Mouse (Mus musculus) MEL (cell line): ENCODE data around the gene 1110017D15Rik. TPM values are rescaled to one million over a fixed set of nuclear protein-coding genes. Genes with fewer than 3 reads are reported as not detected.

ENCODE experiments used
- DNase-seq: peaks from one replicate; pipeline ENCODE4 v3.0.0; 2011; ENCODE audit warnings: low read depth, low spot score
- H3K27ac ChIP-seq: 2 replicates; pipeline ENCODE4 v1.5.1; 2012; ENCODE audit warnings: low read depth, mild to moderate bottlenecking, control low read depth, low read length, moderate library complexity; ENCODE audit not compliant: control insufficient read depth
- H3K27me3 ChIP-seq, 2 experiments: fragments of 150-350 bp in 1 of 2; sonication (generic) in 1 of 2; 2 replicates each; pipeline ENCODE4 v1.6.1; 2012; ENCODE audit warnings: low read length in 2 of 2, mild to moderate bottlenecking in 2 of 2, improper control_type of control experiment in 1 of 2, moderate library complexity in 1 of 2; ENCODE audit not compliant: insufficient read depth in 2 of 2, control insufficient read depth in 1 of 2
- H3K36me3 ChIP-seq, 2 experiments: 2 replicates each; pipeline ENCODE4 v1.6.1; 2012 to 2014; ENCODE audit warnings: low read length in 2 of 2, improper control_type of control experiment in 1 of 2, inconsistent platforms in 1 of 2, mild to moderate bottlenecking in 1 of 2; ENCODE audit not compliant: insufficient read depth in 2 of 2, control insufficient read depth in 1 of 2
- H3K4me1 ChIP-seq, 2 experiments: fragments of 150-350 bp in 1 of 2; sonication (generic) in 1 of 2; 2 replicates each; pipeline ENCODE4 v1.6.1; 2012; ENCODE audit warnings: low read length in 2 of 2, improper control_type of control experiment in 1 of 2, mild to moderate bottlenecking in 1 of 2; ENCODE audit not compliant: insufficient read depth in 2 of 2, control insufficient read depth in 1 of 2
- H3K4me3 ChIP-seq, 2 experiments: fragments of 150-350 bp in 1 of 2; sonication (generic) in 1 of 2; 2 replicates each; pipeline ENCODE4 v1.5.1; 2012; ENCODE audit warnings: low read depth in 2 of 2, low read length in 2 of 2, mild to moderate bottlenecking in 2 of 2, moderate library complexity in 2 of 2, control low read depth in 1 of 2, improper control_type of control experiment in 1 of 2; ENCODE audit not compliant: control insufficient read depth in 1 of 2, insufficient read depth in 1 of 2
- H3K79me2 ChIP-seq: 2 replicates; pipeline ENCODE4 v1.6.1; 2012; ENCODE audit warnings: mild to moderate bottlenecking, low read length, moderate library complexity; ENCODE audit not compliant: control insufficient read depth, poor library complexity, insufficient read depth
- H3K9ac ChIP-seq: 2 replicates; pipeline ENCODE4 v1.6.1; 2012; ENCODE audit warnings: low read depth, mild to moderate bottlenecking, control low read depth, low read length, moderate library complexity; ENCODE audit not compliant: control insufficient read depth, poor library complexity, severe bottlenecking
- H3K9me3 ChIP-seq: fragments of 150-350 bp; sonication (generic); replicated peaks from 2 replicates; pipeline ENCODE4 v1.6.1; 2012; ENCODE audit warnings: mild to moderate bottlenecking, low read length, improper control_type of control experiment, moderate library complexity; ENCODE audit not compliant: insufficient read depth
- CHD1 ChIP-seq: IDR thresholded peaks from 2 replicates; pipeline ENCODE4 v1.6.1; 2012; ENCODE audit warnings: low read depth, mild to moderate bottlenecking, inconsistent platforms, low read length, improper control_type of control experiment
- CTCF ChIP-seq, 3 experiments: IDR thresholded peaks in 2 of 3; conservative IDR thresholded peaks in 1 of 3; 2 replicates each; pipeline ENCODE4 v1.5.1; 2011 to 2012; ENCODE audit warnings: low read length in 3 of 3, low read depth in 2 of 3, mild to moderate bottlenecking in 2 of 3, improper control_type of control experiment in 1 of 3, inconsistent platforms in 1 of 3, mixed read lengths in 1 of 3, moderate library complexity in 1 of 3; ENCODE audit not compliant: control insufficient read depth in 1 of 3, insufficient read depth in 1 of 3, poor library complexity in 1 of 3, severe bottlenecking in 1 of 3
- ELF1 ChIP-seq: IDR thresholded peaks from 2 replicates; pipeline ENCODE4 v1.6.1; 2014; ENCODE audit warnings: low read depth, mild to moderate bottlenecking, inconsistent platforms, low read length, improper control_type of control experiment, moderate library complexity
- GABPA ChIP-seq: IDR thresholded peaks from 2 replicates; pipeline ENCODE4 v1.6.1; 2012; ENCODE audit warnings: low read depth, mild to moderate bottlenecking, inconsistent platforms, low read length, improper control_type of control experiment, moderate library complexity
- HCFC1 ChIP-seq: IDR thresholded peaks from 2 replicates; pipeline ENCODE4 v1.6.1; 2012; ENCODE audit warnings: low read depth, mild to moderate bottlenecking, inconsistent platforms, low read length, improper control_type of control experiment, moderate library complexity
- JUND ChIP-seq: IDR thresholded peaks from 2 replicates; pipeline ENCODE4 v1.6.1; 2011; ENCODE audit warnings: low read depth, mild to moderate bottlenecking, improper control_type of control experiment, low read length
- KAT2A ChIP-seq: conservative IDR thresholded peaks from 2 replicates; pipeline ENCODE4 v1.6.1; 2012; ENCODE audit warnings: low read depth, low read length, improper control_type of control experiment, inconsistent platforms
- MAX ChIP-seq: IDR thresholded peaks from 2 replicates; pipeline ENCODE4 v1.6.1; 2011; ENCODE audit warnings: low read length, improper control_type of control experiment
- MAZ ChIP-seq: IDR thresholded peaks from 2 replicates; pipeline ENCODE4 v1.6.1; 2012; ENCODE audit warnings: low read depth, mild to moderate bottlenecking, inconsistent platforms, low read length, improper control_type of control experiment
- MEF2A ChIP-seq: IDR thresholded peaks from 2 replicates; pipeline ENCODE4 v1.6.1; 2014; ENCODE audit warnings: low read depth, mild to moderate bottlenecking, inconsistent platforms, low read length, improper control_type of control experiment; ENCODE audit not compliant: poor library complexity, insufficient replicate concordance, severe bottlenecking; ENCODE audit errors: extremely low read depth
- MXI1 ChIP-seq: IDR thresholded peaks from 2 replicates; pipeline ENCODE4 v1.6.1; 2011; ENCODE audit warnings: mild to moderate bottlenecking, low read depth, low read length, improper control_type of control experiment
- NRF1 ChIP-seq: IDR thresholded peaks from 2 replicates; pipeline ENCODE4 v1.6.1; 2014; ENCODE audit warnings: low read depth, mild to moderate bottlenecking, inconsistent platforms, low read length, improper control_type of control experiment, moderate library complexity; ENCODE audit not compliant: poor library complexity, insufficient read depth, severe bottlenecking
- POLR2A ChIP-seq, 2 experiments: IDR thresholded peaks; 2 replicates each; pipeline ENCODE4 v1.6.1; 2011 to 2012; ENCODE audit warnings: low read length in 2 of 2, mild to moderate bottlenecking in 2 of 2, control low read depth in 1 of 2, improper control_type of control experiment in 1 of 2, low read depth in 1 of 2, moderate library complexity in 1 of 2; ENCODE audit not compliant: control insufficient read depth in 1 of 2, insufficient read depth in 1 of 2, poor library complexity in 1 of 2
- RAD21 ChIP-seq: IDR thresholded peaks from 2 replicates; pipeline ENCODE4 v1.6.1; 2011; ENCODE audit warnings: mild to moderate bottlenecking, low read depth, low read length, improper control_type of control experiment
- RCOR1 ChIP-seq: IDR thresholded peaks from 2 replicates; pipeline ENCODE4 v1.6.1; 2012; ENCODE audit warnings: low read depth, mild to moderate bottlenecking, inconsistent platforms, low read length, improper control_type of control experiment
- TAL1 ChIP-seq: IDR thresholded peaks from 2 replicates; pipeline ENCODE4 v1.6.1; 2012; ENCODE audit warnings: mild to moderate bottlenecking, inconsistent platforms, low read length, moderate library complexity, mixed read lengths
- TBP ChIP-seq: IDR thresholded peaks from 2 replicates; pipeline ENCODE4 v1.8.0; 2011; ENCODE audit warnings: low read depth, low read length, improper control_type of control experiment
- TCF12 ChIP-seq: IDR thresholded peaks from 2 replicates; pipeline ENCODE4 v1.6.1; 2014; ENCODE audit warnings: low read depth, mild to moderate bottlenecking, inconsistent platforms, low read length, improper control_type of control experiment, moderate library complexity
- UBTF ChIP-seq: IDR thresholded peaks from 2 replicates; pipeline ENCODE4 v1.6.1; 2012; ENCODE audit warnings: low read depth, mild to moderate bottlenecking, inconsistent platforms, low read length, improper control_type of control experiment, moderate library complexity, borderline replicate concordance; ENCODE audit not compliant: insufficient read depth
- USF2 ChIP-seq, 2 experiments: IDR thresholded peaks; 2 replicates each; pipeline ENCODE4 v1.6.1; 2011 to 2012; ENCODE audit warnings: improper control_type of control experiment in 2 of 2, low read length in 2 of 2, borderline replicate concordance in 1 of 2, inconsistent platforms in 1 of 2, low read depth in 1 of 2, mild to moderate bottlenecking in 1 of 2; ENCODE audit not compliant: insufficient read depth in 1 of 2
- ZNF384 ChIP-seq: IDR thresholded peaks from 2 replicates; pipeline ENCODE4 v1.6.1; 2012; ENCODE audit warnings: low read depth, mild to moderate bottlenecking, inconsistent platforms, low read length, improper control_type of control experiment
- polyA plus RNA-seq, 2 experiments: library from polyadenylated mRNA; stranded (reverse) in 1 of 2; unstranded in 1 of 2; fragments of >175 nt in 1 of 2; fragments of >200 nt in 1 of 2; gene quantifications; 2 replicates each; pipeline versions ENCODE4 v1.2.1 to v1.2.4; 2012; ENCODE audit warnings: low replicate concordance in 2 of 2, low read depth in 1 of 2; ENCODE audit not compliant: insufficient read length in 2 of 2, insufficient read depth in 1 of 2, missing spikeins in 1 of 2
- total RNA-seq: library from RNA; depleted of rRNA; stranded (reverse); fragments of 300-350 nt; gene quantifications from 2 replicates; pipeline ENCODE4 v1.2.3, GENCODE M21; 2012

Gene 1110017D15Rik
- total and polyA plus RNA-seq, 3 experiments: 0.21 TPM; not detected in 2

DNA sequence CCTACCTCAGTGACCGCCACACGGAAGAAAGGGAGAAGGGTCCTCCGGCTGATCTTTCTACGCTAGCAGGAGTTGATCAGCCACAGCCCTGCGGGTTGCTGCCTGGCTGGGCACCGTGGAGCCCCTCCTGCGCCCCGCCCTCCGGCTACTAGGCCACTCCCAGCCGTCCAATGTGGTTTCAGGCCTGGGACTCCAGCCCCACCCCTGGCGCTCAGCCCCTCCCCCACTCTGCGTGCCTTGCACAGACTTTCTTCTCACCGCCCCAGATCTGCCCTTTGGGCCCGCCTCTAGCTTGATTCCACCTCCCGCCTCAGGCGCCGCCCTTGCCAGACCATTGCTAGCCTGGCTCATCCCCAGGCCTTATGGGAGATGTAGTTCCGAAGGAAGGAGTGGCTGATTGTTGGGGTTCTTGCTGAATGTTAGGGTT lies 14.1 kb downstream of the 1110017D15Rik start, which contains the start of gene AI464131 (continued):
- TF ChIP-seq USF2 (IDR thresholded peaks at IDR 0.05; ENCODE audit: borderline replicate concordance in 1 of 2, insufficient read depth in 1 of 2, low read depth in 1 of 2, low read length in 2 of 2): no peak

DNA sequence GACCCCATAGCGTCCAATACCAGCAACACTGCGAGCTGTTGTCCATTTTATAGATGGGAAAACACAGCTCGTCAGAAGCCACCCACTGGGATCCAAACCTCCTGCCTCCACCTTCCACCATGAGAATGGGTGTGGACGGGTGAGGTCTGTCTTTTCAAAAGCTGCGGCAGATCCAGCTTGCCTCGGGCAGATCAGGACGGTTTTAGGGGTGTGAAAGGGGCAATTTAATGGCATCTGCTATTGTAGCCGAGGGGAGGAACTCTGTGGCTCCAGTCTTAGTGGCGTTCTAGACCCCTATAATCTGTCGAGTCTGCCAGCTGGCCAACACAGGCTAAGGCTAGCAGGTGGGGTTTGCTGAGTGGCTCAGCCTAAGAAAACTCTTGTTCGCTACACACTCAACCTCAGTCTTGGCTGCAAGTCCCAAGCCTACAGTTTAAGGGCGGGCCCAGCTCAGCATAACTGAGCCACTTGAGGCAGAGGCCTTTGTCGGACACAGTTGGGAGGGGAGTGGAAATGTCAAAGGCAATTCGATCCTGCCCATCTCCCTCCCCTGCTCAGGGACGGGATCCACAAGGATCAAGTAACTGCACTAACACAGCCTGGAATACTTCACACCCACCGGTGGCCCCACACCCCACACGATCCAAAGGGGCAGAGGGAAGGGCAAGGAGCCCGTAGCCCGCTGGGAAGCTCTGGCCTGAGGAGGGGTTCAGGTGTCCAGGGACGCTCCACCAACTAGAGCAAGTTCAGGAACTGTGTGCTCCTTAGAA lies 14.8 kb downstream of the 1110017D15Rik start:
- Histone ChIP-seq H3K9me3 (no peaks in the 10 kb centered on the region), H3K4me1 (peaks cover 4 to 31% of the 10 kb centered on the region in 2 experiments; a peak in 3 of 4 replicates), H3K27me3 (no peaks in the 10 kb centered on the region), H3K4me3 (peak overlapping the region; percentile 60 to 88), H3K79me2 (no peaks in the 10 kb centered on the region), H3K36me3 (peaks cover 0 to 19% of the 10 kb centered on the region in 2 experiments; a peak in 2 of 4 replicates), H3K27ac (no peak overlapping the region), H3K9ac (peak overlapping the region; percentile 58)
- DNase-seq: peak; percentile 64
- no peak for TF ChIP-seq HCFC1
- TF ChIP-seq RAD21: no peak
- TF ChIP-seq MXI1: no peak; the same call in 1 of the 2 replicates
- no peak for TF ChIP-seq ZNF384
- TF ChIP-seq KAT2A: no peak
- TF ChIP-seq CHD1: no peak
- no peak for TF ChIP-seq TAL1
- TF ChIP-seq GABPA: no peak
- no peak for TF ChIP-seq ELF1
- no peak for TF ChIP-seq MAZ
- TF ChIP-seq POLR2A (IDR thresholded peaks at IDR 0.05; ENCODE audit: control insufficient read depth in 1 of 2, insufficient read depth in 1 of 2, low read depth in 1 of 2, low read length in 2 of 2, poor library complexity in 1 of 2): no peak
- TF ChIP-seq MAX: no peak

DNA sequence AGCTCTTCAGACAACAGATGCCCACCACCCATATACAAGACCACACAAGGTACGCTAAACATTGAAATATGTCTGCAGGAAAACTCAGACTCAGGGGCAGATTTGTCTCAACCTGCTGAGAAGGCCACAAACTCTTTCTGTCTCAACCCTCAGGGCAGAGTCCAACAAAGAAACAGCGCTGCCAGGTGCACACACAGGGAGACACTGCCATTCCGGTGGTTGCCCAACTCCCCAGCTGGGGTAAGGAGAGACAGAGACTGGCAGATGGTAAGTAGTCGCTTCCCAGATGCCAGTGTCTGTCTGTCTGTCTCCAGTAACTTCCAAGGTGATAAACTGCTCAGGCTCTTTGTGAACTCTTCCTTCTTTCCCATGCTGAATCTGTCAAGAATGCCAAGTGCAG lies 16.3 kb downstream of the 1110017D15Rik start:
- Histone ChIP-seq H3K9ac (no peak overlapping the region), H3K79me2 (no peaks in the 10 kb centered on the region), H3K9me3 (no peaks in the 10 kb centered on the region), H3K27me3 (no peaks in the 10 kb centered on the region), H3K36me3 (peaks cover 0 to 18% of the 10 kb centered on the region in 2 experiments; a peak in 2 of 4 replicates), H3K4me3 (no peak overlapping the region), H3K4me1 (peaks cover 4 to 25% of the 10 kb centered on the region in 2 experiments; a peak in 3 of 4 replicates), H3K27ac (no peak overlapping the region)
- TF ChIP-seq TCF12 (no peak), ELF1 (no peak), POLR2A (IDR thresholded peaks at IDR 0.05; ENCODE audit: control insufficient read depth in 1 of 2, insufficient read depth in 1 of 2, low read depth in 1 of 2, low read length in 2 of 2, poor library complexity in 1 of 2) (no peak), MAX (no peak), KAT2A (no peak), UBTF (no peak), MAZ (no peak), JUND (no peak), RCOR1 (no peak), CTCF (IDR thresholded peaks at IDR 0.05 in 2 of 3, conservative IDR thresholded peaks at IDR 0.05 in 1 of 3; ENCODE audit: control insufficient read depth in 1 of 3, insufficient read depth in 1 of 3, low read depth in 2 of 3, low read length in 3 of 3, poor library complexity in 1 of 3, severe bottlenecking in 1 of 3) (no peak), TAL1 (no peak), TBP (no peak), MEF2A (no peak), CHD1 (no peak), NRF1 (no peak)
- no peak for DNase-seq
